Comparison of ENCODE assay signal across 7 mouse cellular contexts in the genomic region with DNA sequence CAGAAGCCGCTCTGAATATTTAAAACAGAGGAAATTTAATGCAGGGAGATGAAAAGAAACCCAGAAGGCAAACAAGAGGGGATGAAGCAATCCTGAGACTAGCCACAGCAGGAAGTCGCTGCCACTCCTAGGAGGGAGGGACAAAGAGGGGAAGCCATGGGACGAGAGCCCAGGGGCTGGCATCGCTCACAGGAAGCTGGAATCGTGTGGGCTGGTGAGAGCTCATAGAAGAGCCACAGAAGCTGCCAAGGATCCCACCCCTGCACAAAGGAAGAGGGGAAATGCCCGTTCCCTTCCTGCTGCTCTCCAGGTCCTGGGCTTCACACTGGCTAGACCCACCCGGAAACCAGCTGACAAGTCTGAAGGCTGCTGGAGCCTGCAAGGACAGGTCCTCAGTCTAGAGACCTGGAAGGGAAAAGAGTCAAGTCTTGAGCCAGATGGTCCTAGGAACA.
DNase-seq lines count a peak whose midpoint lies in the region; TF ChIP-seq lines count a peak whose summit lies in the region.

No protein-coding gene starts in this region.

- peak overlapping the region; percentile 27; the same call in 1 of the 2 replicates for H3K4me3 ChIP-seq in left cerebral cortex, adult 2 months

- DNase-seq in adrenal gland, postnatal 36 days: peak; percentile 42 to 62
- DNase-seq in embryo, embryonic 9.5 days (ENCODE audit: extremely low spot score): peak; percentile 28
- peak; percentile 74 for DNase-seq in gastrocnemius, postnatal 25 days
- peak; percentile 46 for DNase-seq in induced T-regulatory cell, adult 2 months (ENCODE audit: low read depth)
- peak; percentile 65 to 71 for DNase-seq in left cerebral cortex, adult 2 months (ENCODE audit: extremely low spot score in 1 of 2, low spot score in 2 of 2)
- peak; percentile 91 for DNase-seq in lung, postnatal 36 days
- peak; percentile 87 to 89 for DNase-seq in right cerebral cortex, postnatal 10 days (ENCODE audit: low spot score in 2 of 2)

- TF ChIP-seq CTCF in left cerebral cortex, adult 2 months (IDR thresholded peaks at IDR 0.05): no peak

- intact Hi-C loops in left cerebral cortex, adult 2 months (cut with DNase I): loop anchor here (2.0 kb wide), 2 partner anchors 101 to 193 kb away; partner anchors contain the start of gene Klf3

- H3K27ac ChIP-seq in left cerebral cortex, adult 2 months: peak overlapping the region; percentile 60

Comparison
In these comparisons a context has a peak if more than half of its experiments do, and no peak if none do; other contexts are left out.
1. Peak in every context shown above with its lines: DNase-seq, H3K4me3 ChIP-seq and H3K27ac ChIP-seq.
2. DNase-seq: peak in every context shown above with its lines; median percentile 91 in lung, postnatal 36 days; 88 in right cerebral cortex, postnatal 10 days; 74 in gastrocnemius, postnatal 25 days; 68 in left cerebral cortex, adult 2 months; 52 in adrenal gland, postnatal 36 days; 46 in induced T-regulatory cell, adult 2 months; 28 in embryo, embryonic 9.5 days.